ENCODE assay signal across 19 mouse cellular contexts in the genomic region with DNA sequence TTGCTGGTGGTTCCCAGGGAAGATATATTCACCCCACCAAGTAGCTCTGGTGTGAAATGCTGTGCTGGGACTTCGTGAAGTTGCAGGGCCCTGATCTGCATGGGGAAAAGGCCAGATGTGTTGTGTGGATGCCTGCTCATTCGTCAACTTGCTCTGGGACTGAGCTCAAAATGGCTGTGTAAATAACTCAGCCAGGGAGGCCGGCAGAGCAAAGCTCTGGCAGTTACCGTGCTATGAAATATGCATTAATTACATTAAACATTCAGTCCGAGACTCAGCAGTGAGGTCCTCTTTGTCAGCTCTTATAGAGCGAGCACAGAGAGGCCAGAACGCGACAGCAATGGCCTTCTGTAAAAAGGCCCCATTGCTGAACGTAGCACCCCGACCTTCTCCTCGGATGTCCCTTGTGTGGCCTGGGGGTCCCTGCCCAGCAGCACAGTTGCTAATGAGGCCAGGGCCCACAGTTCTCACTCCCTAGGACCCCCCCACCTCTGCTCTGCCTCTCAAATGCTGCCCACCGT.
DNase-seq lines count a peak whose midpoint lies in the region; ATAC-seq and TF ChIP-seq lines count a peak whose summit lies in the region.
"Had no signal": no experiment of that assay in that cellular context is flagged by ENCODE, and none has a peak within 500 bp of the region (broad histone marks: within the 10 kb centered on the region; RNA-seq: fewer than 3 reads in every experiment).

No protein-coding gene starts in this region.

- TF ChIP-seq CTCF in stomach, postnatal 0 days (IDR thresholded peaks at IDR 0.05; ENCODE audit: low read depth) = no peak

- H3K36me3 ChIP-seq in forebrain, embryonic 15.5 days = no peaks in the 10 kb centered on the region
- no peaks in the 10 kb centered on the region for H3K36me3 ChIP-seq in forebrain, embryonic 11.5 days (ENCODE audit: control insufficient read depth, insufficient read depth, low read length)
- no peaks in the 10 kb centered on the region for H3K36me3 ChIP-seq in stomach, embryonic 15.5 days
- no peaks in the 10 kb centered on the region for H3K36me3 ChIP-seq in stomach, postnatal 0 days (ENCODE audit: control insufficient read depth, insufficient read depth, low read length)
- no peaks in the 10 kb centered on the region for H3K36me3 ChIP-seq in midbrain, embryonic 12.5 days
- H3K36me3 ChIP-seq in stomach, embryonic 16.5 days (ENCODE audit: control insufficient read depth, insufficient read depth, low read length) = no peaks in the 10 kb centered on the region
- H3K36me3 ChIP-seq: embryonic facial prominence, embryonic 15.5 days; heart, embryonic 13.5 days had no signal

- H3K4me3 ChIP-seq in forebrain, embryonic 15.5 days = no peak overlapping the region
- no peak overlapping the region for H3K4me3 ChIP-seq in forebrain, embryonic 11.5 days (ENCODE audit: low read depth, low read length)
- H3K4me3 ChIP-seq in stomach, embryonic 15.5 days (replicated peaks) = no peak overlapping the region
- no peak overlapping the region for H3K4me3 ChIP-seq in stomach, postnatal 0 days (ENCODE audit: low read depth, low read length)
- no peak overlapping the region for H3K4me3 ChIP-seq in midbrain, embryonic 12.5 days
- H3K4me3 ChIP-seq in stomach, embryonic 16.5 days (replicated peaks; ENCODE audit: low read length) = no peak overlapping the region
- H3K4me3 ChIP-seq: embryonic facial prominence, embryonic 15.5 days; heart, embryonic 13.5 days had no signal

- DNase-seq in forebrain, embryonic 11.5 days (ENCODE audit: low spot score) = no peak
- DNase-seq in stomach, postnatal 0 days (ENCODE audit: low spot score) = no peak
- DNase-seq in gastrocnemius, postnatal 36 days = no peak
- DNase-seq: B cell, adult 2 months; cerebellum, adult 18-20 months; gastrocnemius, postnatal 25 days; heart, postnatal 4 days; kidney, adult 2 months; kidney, postnatal 25 days; right cerebral cortex, postnatal 25 days had no signal

- H3K27me3 ChIP-seq in forebrain, embryonic 15.5 days = no peaks in the 10 kb centered on the region
- H3K27me3 ChIP-seq in forebrain, embryonic 11.5 days (ENCODE audit: control insufficient read depth, insufficient read depth, low read length) = no peaks in the 10 kb centered on the region
- H3K27me3 ChIP-seq in stomach, embryonic 15.5 days (replicated peaks) = no peaks in the 10 kb centered on the region
- H3K27me3 ChIP-seq in stomach, postnatal 0 days (ENCODE audit: control insufficient read depth, insufficient read depth, low read length) = no peaks in the 10 kb centered on the region
- H3K27me3 ChIP-seq in midbrain, embryonic 12.5 days = peaks cover 27% of the 10 kb centered on the region
- no peaks in the 10 kb centered on the region for H3K27me3 ChIP-seq in stomach, embryonic 16.5 days (ENCODE audit: control insufficient read depth, insufficient read depth, low read length)
- H3K27me3 ChIP-seq: embryonic facial prominence, embryonic 15.5 days had no signal

- no peak overlapping the region for H3K9ac ChIP-seq in forebrain, embryonic 15.5 days (replicated peaks)
- H3K9ac ChIP-seq in forebrain, embryonic 11.5 days (ENCODE audit: low read length) = no peak overlapping the region
- H3K9ac ChIP-seq in stomach, embryonic 15.5 days = no peak overlapping the region
- H3K9ac ChIP-seq in stomach, postnatal 0 days (ENCODE audit: low read length) = no peak overlapping the region
- H3K9ac ChIP-seq in midbrain, embryonic 12.5 days (replicated peaks) = 0 out of 2 replicates have a peak overlapping the region, but pooled peaks have one; percentile 11
- no peak overlapping the region for H3K9ac ChIP-seq in stomach, embryonic 16.5 days (ENCODE audit: low read length)
- H3K9ac ChIP-seq: embryonic facial prominence, embryonic 15.5 days; heart, embryonic 13.5 days had no signal

- H3K4me1 ChIP-seq in forebrain, embryonic 15.5 days = peaks cover 4% of the 10 kb centered on the region
- peaks cover 5% of the 10 kb centered on the region; the same call in 1 of the 2 replicates for H3K4me1 ChIP-seq in forebrain, embryonic 11.5 days (replicated peaks; ENCODE audit: control insufficient read depth, insufficient read depth, low read length)
- no peaks in the 10 kb centered on the region for H3K4me1 ChIP-seq in stomach, embryonic 15.5 days
- H3K4me1 ChIP-seq in stomach, postnatal 0 days (replicated peaks; ENCODE audit: control insufficient read depth, insufficient read depth) = no peaks in the 10 kb centered on the region
- H3K4me1 ChIP-seq in midbrain, embryonic 12.5 days = peaks cover 15% of the 10 kb centered on the region
- 0 out of 2 replicates have a peak, but pooled peaks cover 4% of the 10 kb centered on the region for H3K4me1 ChIP-seq in stomach, embryonic 16.5 days (ENCODE audit: control insufficient read depth, insufficient read depth, low read length)
- H3K4me1 ChIP-seq: embryonic facial prominence, embryonic 15.5 days; heart, embryonic 13.5 days had no signal

- 39% methylated on average over 12 of the region's 12 CpGs for WGBS in forebrain, embryonic 15.5 days
- WGBS in forebrain, embryonic 11.5 days = 72% methylated on average over 12 of the region's 12 CpGs
- WGBS in stomach, embryonic 15.5 days = 43% methylated on average over 12 of the region's 12 CpGs
- WGBS in stomach, postnatal 0 days = 27% methylated on average over 12 of the region's 12 CpGs
- 47% methylated on average over 12 of the region's 12 CpGs for WGBS in midbrain, embryonic 12.5 days
- WGBS in stomach, embryonic 16.5 days = 36% methylated on average over 12 of the region's 12 CpGs

- intact Hi-C loops in gastrocnemius, postnatal 36 days (cut with DNase I) = no loop called here

- H3K4me2 ChIP-seq in forebrain, embryonic 15.5 days (replicated peaks) = no peak overlapping the region
- H3K4me2 ChIP-seq in forebrain, embryonic 11.5 days (ENCODE audit: low read depth, low read length, severe bottlenecking) = no peak overlapping the region
- no peak overlapping the region for H3K4me2 ChIP-seq in stomach, embryonic 15.5 days
- H3K4me2 ChIP-seq in stomach, postnatal 0 days (replicated peaks; ENCODE audit: low read depth) = no peak overlapping the region
- H3K4me2 ChIP-seq in midbrain, embryonic 12.5 days (replicated peaks) = no peak overlapping the region
- no peak overlapping the region for H3K4me2 ChIP-seq in stomach, embryonic 16.5 days (ENCODE audit: low read depth, low read length)
- H3K4me2 ChIP-seq: embryonic facial prominence, embryonic 15.5 days; heart, embryonic 13.5 days; liver, embryonic 11.5 days had no signal

- H3K9me3 ChIP-seq in forebrain, embryonic 15.5 days = no peaks in the 10 kb centered on the region
- H3K9me3 ChIP-seq in forebrain, embryonic 11.5 days (ENCODE audit: control insufficient read depth, low read length) = no peaks in the 10 kb centered on the region
- no peaks in the 10 kb centered on the region for H3K9me3 ChIP-seq in stomach, embryonic 15.5 days
- no peaks in the 10 kb centered on the region for H3K9me3 ChIP-seq in stomach, postnatal 0 days (ENCODE audit: control insufficient read depth, low read length)
- H3K9me3 ChIP-seq in midbrain, embryonic 12.5 days = no peaks in the 10 kb centered on the region
- H3K9me3 ChIP-seq in stomach, embryonic 16.5 days (replicated peaks; ENCODE audit: control insufficient read depth, low read length) = no peaks in the 10 kb centered on the region
- H3K9me3 ChIP-seq: embryonic facial prominence, embryonic 15.5 days; heart, embryonic 13.5 days had no signal

- ATAC-seq in forebrain, embryonic 15.5 days (replicated peaks) = peak; percentile 29; the same call in 1 of the 2 replicates
- no peak for ATAC-seq in forebrain, embryonic 11.5 days (replicated peaks; ENCODE audit: low FRiP score)
- ATAC-seq in stomach, embryonic 15.5 days (ENCODE audit: insufficient read depth, low FRiP score, low read depth) = no peak
- ATAC-seq in stomach, postnatal 0 days (ENCODE audit: low FRiP score, low TSS enrichment) = no peak
- peak; percentile 75 for ATAC-seq in midbrain, embryonic 12.5 days (ENCODE audit: low FRiP score, low read depth)
- ATAC-seq in stomach, embryonic 16.5 days (ENCODE audit: insufficient read depth, low FRiP score) = peak; percentile 39; the same call in 1 of the 2 replicates
- ATAC-seq in erythroid progenitor cell, adult 5-6 weeks (replicated peaks; ENCODE audit: low FRiP score, poor library complexity, severe bottlenecking) = no peak
- ATAC-seq: Patski had no signal

- TF ChIP-seq EP300 in stomach, postnatal 0 days (optimal IDR thresholded peaks at IDR 0.05) = no peak

- no peak overlapping the region for H3K27ac ChIP-seq in forebrain, embryonic 15.5 days (replicated peaks)
- H3K27ac ChIP-seq in forebrain, embryonic 11.5 days (ENCODE audit: low read depth, low read length) = no peak overlapping the region
- 0 out of 2 replicates have a peak overlapping the region, but pooled peaks have one; percentile 28 for H3K27ac ChIP-seq in stomach, embryonic 15.5 days
- H3K27ac ChIP-seq in stomach, postnatal 0 days (replicated peaks) = no peak overlapping the region
- peak overlapping the region; percentile 46; the same call in 1 of the 2 replicates for H3K27ac ChIP-seq in midbrain, embryonic 12.5 days (replicated peaks)
- no peak overlapping the region for H3K27ac ChIP-seq in stomach, embryonic 16.5 days (ENCODE audit: low read length)
- H3K27ac ChIP-seq: embryonic facial prominence, embryonic 15.5 days; heart, embryonic 13.5 days had no signal

Comparison
In these comparisons a context has a peak if more than half of its experiments do, and no peak if none do; other contexts are left out.
1. ATAC-seq: peak in forebrain, embryonic 15.5 days (single experiment), midbrain, embryonic 12.5 days (single experiment) and stomach, embryonic 16.5 days (single experiment); none in forebrain, embryonic 11.5 days (single experiment), stomach, embryonic 15.5 days (single experiment), stomach, postnatal 0 days (single experiment) and erythroid progenitor cell, adult 5-6 weeks (single experiment).
2. H3K27ac ChIP-seq: peak in stomach, embryonic 15.5 days (single experiment) and midbrain, embryonic 12.5 days (single experiment); none in forebrain, embryonic 15.5 days (single experiment), forebrain, embryonic 11.5 days (single experiment), stomach, postnatal 0 days (single experiment) and stomach, embryonic 16.5 days (single experiment).